Mouse (Mus musculus) MEL (cell line): ENCODE results near the gene Tank.

Experiments
- CHD1 ChIP-seq: IDR thresholded peaks from 2 replicates; pipeline ENCODE4 v1.6.1; 2012; ENCODE audit warnings: low read depth, mild to moderate bottlenecking, inconsistent platforms, low read length, improper control_type of control experiment
- CHD2 ChIP-seq: IDR thresholded peaks from 2 replicates; pipeline ENCODE4 v1.6.1; 2011; ENCODE audit warnings: low read length, improper control_type of control experiment
- CTCF ChIP-seq, 3 experiments: IDR thresholded peaks in 2 of 3; conservative IDR thresholded peaks in 1 of 3; 2 replicates each; pipeline ENCODE4 v1.5.1; 2011 to 2012; ENCODE audit warnings: low read length in 3 of 3, low read depth in 2 of 3, mild to moderate bottlenecking in 2 of 3, improper control_type of control experiment in 1 of 3, inconsistent platforms in 1 of 3, mixed read lengths in 1 of 3, moderate library complexity in 1 of 3; ENCODE audit not compliant: control insufficient read depth in 1 of 3, insufficient read depth in 1 of 3, poor library complexity in 1 of 3, severe bottlenecking in 1 of 3
- EP300 ChIP-seq, 2 experiments: IDR thresholded peaks; 2 replicates each; pipeline ENCODE4 v1.6.1; 2011; ENCODE audit warnings: improper control_type of control experiment in 2 of 2, low read length in 2 of 2, low read depth in 1 of 2, mild to moderate bottlenecking in 1 of 2
- MAX ChIP-seq: IDR thresholded peaks from 2 replicates; pipeline ENCODE4 v1.6.1; 2011; ENCODE audit warnings: low read length, improper control_type of control experiment
- MXI1 ChIP-seq: IDR thresholded peaks from 2 replicates; pipeline ENCODE4 v1.6.1; 2011; ENCODE audit warnings: mild to moderate bottlenecking, low read depth, low read length, improper control_type of control experiment
- NRF1 ChIP-seq: IDR thresholded peaks from 2 replicates; pipeline ENCODE4 v1.6.1; 2014; ENCODE audit warnings: low read depth, mild to moderate bottlenecking, inconsistent platforms, low read length, improper control_type of control experiment, moderate library complexity; ENCODE audit not compliant: poor library complexity, insufficient read depth, severe bottlenecking
- POLR2A ChIP-seq, 2 experiments: IDR thresholded peaks; 2 replicates each; pipeline ENCODE4 v1.6.1; 2011 to 2012; ENCODE audit warnings: low read length in 2 of 2, mild to moderate bottlenecking in 2 of 2, control low read depth in 1 of 2, improper control_type of control experiment in 1 of 2, low read depth in 1 of 2, moderate library complexity in 1 of 2; ENCODE audit not compliant: control insufficient read depth in 1 of 2, insufficient read depth in 1 of 2, poor library complexity in 1 of 2
- USF1 ChIP-seq: IDR thresholded peaks from 2 replicates; pipeline ENCODE4 v1.6.1; 2014; ENCODE audit warnings: low read depth, mild to moderate bottlenecking, inconsistent platforms, low read length, improper control_type of control experiment, moderate library complexity
- ZC3H11A ChIP-seq: IDR thresholded peaks from 2 replicates; pipeline ENCODE4 v1.6.1; 2012; ENCODE audit warnings: low read depth, mild to moderate bottlenecking, inconsistent platforms, low read length, improper control_type of control experiment

DNA sequence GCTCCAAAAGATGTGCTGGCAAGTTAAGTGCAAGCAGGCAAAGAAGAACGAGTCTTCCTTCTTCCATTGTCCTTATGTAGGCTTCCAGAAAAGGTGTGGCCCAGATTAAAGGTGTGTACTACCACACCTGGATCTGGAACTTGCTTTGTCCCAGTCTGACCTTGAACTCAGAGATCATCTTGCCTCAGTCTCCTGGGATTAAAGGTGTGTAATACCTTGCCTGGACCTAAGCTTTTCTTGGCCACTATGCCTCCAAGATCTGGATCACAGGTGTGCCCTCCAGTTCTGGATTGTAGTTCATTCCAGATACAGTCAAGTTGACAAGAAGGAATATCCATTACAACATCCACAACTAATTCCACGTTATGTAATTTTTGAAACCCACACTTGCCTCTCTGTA, 36.0 kb upstream of the Tank start:
- TF ChIP-seq CTCF (IDR thresholded peaks at IDR 0.05 in 2 of 3, conservative IDR thresholded peaks at IDR 0.05 in 1 of 3; ENCODE audit: control insufficient read depth in 1 of 3, insufficient read depth in 1 of 3, low read depth in 2 of 3, low read length in 3 of 3, poor library complexity in 1 of 3, severe bottlenecking in 1 of 3) (no peak), ZC3H11A (no peak), USF1 (no peak), POLR2A (IDR thresholded peaks at IDR 0.05; ENCODE audit: control insufficient read depth in 1 of 2, insufficient read depth in 1 of 2, low read depth in 1 of 2, low read length in 2 of 2, poor library complexity in 1 of 2) (no peak), CHD2 (no peak), EP300 (IDR thresholded peaks at IDR 0.05; ENCODE audit: low read depth in 1 of 2, low read length in 2 of 2) (no peak), MAX (no peak), CHD1 (no peak), NRF1 (no peak), MXI1 (no peak)
